Mouse (Mus musculus) CH12.LX (cell line): Measurements from ENCODE around the gene Btbd8.

Source experiments
- CTCF ChIP-seq, 2 experiments: IDR thresholded peaks in 1 of 2; conservative IDR thresholded peaks in 1 of 2; 2 replicates each; pipeline ENCODE4 v1.5.1; 2011 to 2012; ENCODE audit warnings: low read depth in 2 of 2, low read length in 2 of 2, improper control_type of control experiment in 1 of 2, inconsistent platforms in 1 of 2, mild to moderate bottlenecking in 1 of 2, moderate library complexity in 1 of 2
- E2F4 ChIP-seq: IDR thresholded peaks from 2 replicates; pipeline ENCODE4 v1.6.1; 2011; ENCODE audit warnings: low read depth, low read length, improper control_type of control experiment; ENCODE audit not compliant: insufficient replicate concordance
- ELF1 ChIP-seq: IDR thresholded peaks from 2 replicates; pipeline ENCODE4 v1.6.1; 2014; ENCODE audit warnings: low read depth, mild to moderate bottlenecking, inconsistent platforms, low read length, improper control_type of control experiment
- EP300 ChIP-seq: IDR thresholded peaks from 2 replicates; pipeline ENCODE4 v1.6.1; 2011; ENCODE audit warnings: low read length, improper control_type of control experiment
- IRF4 ChIP-seq: IDR thresholded peaks from 2 replicates; pipeline ENCODE4 v1.6.1; 2014; ENCODE audit warnings: low read depth, mild to moderate bottlenecking, inconsistent platforms, low read length, improper control_type of control experiment
- MAFK ChIP-seq: IDR thresholded peaks from 2 replicates; pipeline ENCODE4 v1.6.1; 2011; ENCODE audit warnings: low read length, improper control_type of control experiment; ENCODE audit not compliant: insufficient replicate concordance
- MAX ChIP-seq: IDR thresholded peaks from 2 replicates; pipeline ENCODE4 v1.6.1; 2011; ENCODE audit warnings: low read length, improper control_type of control experiment
- POLR2A ChIP-seq: IDR thresholded peaks from 2 replicates; pipeline ENCODE4 v1.6.1; 2011; ENCODE audit warnings: low read depth, mild to moderate bottlenecking, improper control_type of control experiment, low read length
- POLR2AphosphoS2 ChIP-seq: IDR thresholded peaks from 2 replicates; pipeline ENCODE4 v1.6.1; 2011; ENCODE audit warnings: low read depth, low read length, improper control_type of control experiment
- RAD21 ChIP-seq: IDR thresholded peaks from 2 replicates; pipeline ENCODE4 v1.6.1; 2011; ENCODE audit warnings: low read depth, mild to moderate bottlenecking, low read length, improper control_type of control experiment, moderate library complexity
- TCF12 ChIP-seq: IDR thresholded peaks from 2 replicates; pipeline ENCODE4 v1.6.1; 2014; ENCODE audit warnings: low read depth, mild to moderate bottlenecking, inconsistent platforms, low read length, improper control_type of control experiment
- UBTF ChIP-seq: IDR thresholded peaks from 2 replicates; pipeline ENCODE4 v1.6.1; 2012; ENCODE audit warnings: low read depth, mild to moderate bottlenecking, inconsistent platforms, low read length, improper control_type of control experiment, moderate library complexity
- USF1 ChIP-seq: IDR thresholded peaks from 2 replicates; pipeline ENCODE4 v1.6.1; 2014; ENCODE audit warnings: low read depth, mild to moderate bottlenecking, inconsistent platforms, low read length, improper control_type of control experiment
- ZC3H11A ChIP-seq: IDR thresholded peaks from 2 replicates; pipeline ENCODE4 v1.6.1; 2012; ENCODE audit warnings: low read depth, mild to moderate bottlenecking, inconsistent platforms, low read length, improper control_type of control experiment

- TF ChIP-seq ZC3H11A, result no peak
- TF ChIP-seq CTCF (conservative IDR thresholded peaks at IDR 0.05 in 1 of 2, IDR thresholded peaks at IDR 0.05 in 1 of 2; ENCODE audit: low read depth in 2 of 2, low read length in 2 of 2), result no peak
- no peak for TF ChIP-seq UBTF
- TF ChIP-seq MAX, result no peak
- no peak for TF ChIP-seq IRF4
- no peak for TF ChIP-seq POLR2A
- no peak for TF ChIP-seq ELF1
- TF ChIP-seq MAFK, result no peak
- no peak for TF ChIP-seq POLR2AphosphoS2
- no peak for TF ChIP-seq USF1
- no peak for TF ChIP-seq RAD21
- TF ChIP-seq EP300, result no peak
- no peak for TF ChIP-seq TCF12
- TF ChIP-seq E2F4, result no peak
These were observed 4.1 kb downstream of the Btbd8 start for GRCm38 (mm10) chr5:107441881-107442280.
